Mouse (Mus musculus) lung, embryonic 14.5 days (tissue): ENCODE data around the gene Celf6. TPM values are rescaled to one million over a fixed set of nuclear protein-coding genes. Genes with fewer than 3 reads are reported as not detected.
A peak's percentile ranks its signal among the peaks of the same experiment; 100 is the strongest.

ENCODE experiments used
- ATAC-seq: fragments of 200-750 bp; cut with Nextera tagmentation; 2 replicates; pipeline ENCODE4 v1.8.0; 2017; ENCODE audit warnings: mild to moderate bottlenecking, moderate TSS enrichment, moderate library complexity; ENCODE audit not compliant: insufficient read depth
- DNase-seq: peaks from one replicate; pipeline ENCODE4 v3.0.0-alpha.2; 2015
- H3K27ac ChIP-seq: fragments of 300-500 bp; sonication (generic); 2 replicates; pipeline ENCODE4 v1.5.1; 2014; ENCODE audit warnings: low read depth, mild to moderate bottlenecking, moderate library complexity
- H3K27me3 ChIP-seq: fragments of 300-500 bp; sonication (generic); 2 replicates; pipeline ENCODE4 v1.6.1; 2014; ENCODE audit warnings: low read length, control low read depth; ENCODE audit not compliant: insufficient read depth
- H3K36me3 ChIP-seq: fragments of 300-500 bp; sonication (generic); 2 replicates; pipeline ENCODE4 v1.6.1; 2014; ENCODE audit warnings: control low read depth; ENCODE audit not compliant: insufficient read depth
- H3K4me1 ChIP-seq: fragments of 300-500 bp; sonication (generic); 2 replicates; pipeline ENCODE4 v1.6.1; 2014; ENCODE audit warnings: antibody characterized with exemption, control low read depth; ENCODE audit not compliant: insufficient read depth
- H3K4me2 ChIP-seq: fragments of 300-500 bp; sonication (generic); 2 replicates; pipeline ENCODE4 v1.6.1; 2014; ENCODE audit warnings: mild to moderate bottlenecking
- H3K4me3 ChIP-seq: fragments of 300-500 bp; sonication (generic); 2 replicates; pipeline ENCODE4 v1.5.1; 2014; ENCODE audit warnings: low read depth, low read length
- H3K9ac ChIP-seq: fragments of 300-500 bp; sonication (generic); 2 replicates; pipeline ENCODE4 v1.6.1; 2014
- H3K9me3 ChIP-seq: fragments of 300-500 bp; sonication (generic); 2 replicates; pipeline ENCODE4 v1.6.1; 2016; ENCODE audit warnings: low read depth, low read length, control low read depth
- CTCF ChIP-seq: IDR thresholded peaks from 2 replicates; pipeline ENCODE4 v1.5.1; 2016; ENCODE audit warnings: antibody characterized with exemption, low read depth
- WGBS: fragments of 180-500 bp; shearing (Covaris S2); extraction: QIAGEN DNeasy Blood & Tissue Kit; methylation state at CpG from one replicate; pipeline ENCODE4 v1.1.7; 2014; 5-methylcytosine and 5-hydroxymethylcytosine counted together
- polyA plus RNA-seq: library from polyadenylated mRNA; unstranded; fragments of >200 nt; fragmentation: Nextera tagmentation; extraction: Ambion mirVana; gene quantifications from 2 replicates; pipeline ENCODE4 v1.2.1, GENCODE M21; 2014

Gene Celf6
- polyA plus RNA-seq, 1 experiment from 2014 or later, result 0.45 TPM

DNA sequence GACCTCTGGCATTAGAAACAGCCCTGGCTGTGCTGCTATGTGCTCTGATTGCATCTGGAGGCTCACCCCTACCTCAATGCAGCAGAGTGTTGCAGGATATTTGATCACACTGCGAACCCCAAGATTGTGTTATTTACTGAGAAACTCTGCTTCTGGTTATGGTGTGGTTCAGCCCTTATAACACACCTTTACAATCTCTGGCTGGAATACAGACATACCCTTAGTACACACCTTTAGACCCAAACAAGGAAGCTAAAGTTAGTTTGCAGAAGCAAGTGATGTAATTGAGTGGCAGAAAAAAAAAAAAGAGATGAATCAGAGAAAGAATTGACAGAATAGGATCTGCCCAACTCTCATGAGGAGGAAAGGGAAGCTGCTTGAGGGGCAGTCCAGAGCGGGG is 33.2 kb downstream of the Celf6 start:
- no peak for TF ChIP-seq CTCF
- H3K9me3 ChIP-seq, result no peaks in the 10 kb centered on the region
- no peak overlapping the region for H3K9ac ChIP-seq
- no peak for DNase-seq
- no peaks in the 10 kb centered on the region for H3K4me1 ChIP-seq
- H3K4me2 ChIP-seq, result no peak overlapping the region
- no peak for ATAC-seq
- H3K27ac ChIP-seq, result no peak overlapping the region
- no peak overlapping the region for H3K4me3 ChIP-seq
- no peaks in the 10 kb centered on the region for H3K27me3 ChIP-seq
- WGBS, result 81% methylated on average over 2 of the region's 2 CpGs
- no peaks in the 10 kb centered on the region for H3K36me3 ChIP-seq

DNA sequence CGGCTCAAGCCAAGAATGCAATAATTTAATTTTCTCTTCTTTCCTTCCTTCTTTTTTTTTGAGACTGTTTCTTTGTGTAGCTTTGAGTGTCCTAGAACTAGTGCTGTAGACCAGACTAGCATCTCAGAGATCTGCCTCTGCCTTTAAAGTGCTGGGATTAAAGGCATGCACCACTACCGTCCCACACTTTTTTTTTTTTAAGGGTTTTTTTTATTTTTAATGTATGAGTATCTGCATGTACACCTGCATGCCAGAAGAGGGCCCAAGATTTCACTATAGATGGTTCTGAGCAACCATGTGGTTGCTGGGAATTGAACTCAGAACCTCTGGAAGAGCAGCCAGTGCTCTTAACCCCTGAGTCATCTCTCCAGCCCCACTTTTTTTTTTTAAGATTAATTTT is 38.1 kb downstream of the Celf6 start:
- H3K9me3 ChIP-seq, result no peaks in the 10 kb centered on the region
- H3K27me3 ChIP-seq, result no peaks in the 10 kb centered on the region
- no peak overlapping the region for H3K4me2 ChIP-seq
- ATAC-seq (no peak), DNase-seq (no peak)
- no peak for TF ChIP-seq CTCF
- H3K36me3 ChIP-seq, result no peaks in the 10 kb centered on the region
- H3K9ac ChIP-seq, result no peak overlapping the region
- H3K27ac ChIP-seq, result no peak overlapping the region
- 72% methylated on average over 2 of the region's 2 CpGs for WGBS
- no peak overlapping the region for H3K4me3 ChIP-seq
- H3K4me1 ChIP-seq, result no peaks in the 10 kb centered on the region

DNA sequence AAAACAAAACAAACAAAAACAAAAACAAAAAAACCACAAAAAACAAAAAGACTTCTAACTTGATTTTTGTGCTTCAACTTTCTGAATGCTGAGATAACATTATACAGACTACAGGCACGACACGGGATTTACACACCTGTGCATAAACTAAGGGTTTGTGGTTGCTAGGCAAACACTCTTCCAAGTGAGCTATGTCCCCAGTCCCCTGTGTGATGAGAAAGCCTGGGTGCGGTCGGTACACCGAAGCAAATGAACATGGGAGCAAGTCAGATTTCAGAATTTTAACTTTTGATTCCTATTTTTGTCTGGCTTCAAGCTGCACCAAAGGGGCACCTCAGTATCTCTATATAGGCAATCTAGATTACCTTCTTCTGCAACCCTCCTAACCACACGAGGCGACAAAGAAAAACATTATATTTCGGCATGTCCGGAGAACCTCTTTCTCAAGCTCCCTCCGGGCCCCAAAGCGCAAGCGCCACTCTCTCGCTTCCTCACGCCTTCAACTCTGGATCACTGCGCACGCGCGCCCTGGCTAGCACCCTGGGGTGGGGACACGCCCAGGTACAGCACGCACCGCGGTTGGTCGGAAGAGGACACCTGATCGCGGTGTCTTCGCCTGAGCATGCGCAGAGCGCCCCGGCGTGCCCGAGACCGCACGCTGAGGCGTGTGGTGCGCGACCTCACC is 39.0 kb downstream of the Celf6 start, which contains the start of gene Parp6:
TSS of gene Parp6 (plus strand) at position 663 of the 685 bp plus-strand sequence.
- peak within 1 kb of the TSS; percentile 89 for H3K27ac ChIP-seq
- no peaks in the 10 kb centered on the region for H3K27me3 ChIP-seq
- H3K9ac ChIP-seq, result peak within 1 kb of the TSS; percentile 82
- DNase-seq (peak; percentile 99), ATAC-seq (peak; percentile 99)
- no peaks in the 10 kb centered on the region for H3K4me1 ChIP-seq
- under 1% methylated on average over 36 of the region's 36 CpGs for WGBS
- peak within 1 kb of the TSS; percentile 78 for H3K4me2 ChIP-seq
- no peaks in the 10 kb centered on the region for H3K9me3 ChIP-seq
- peak within 1 kb of the TSS; percentile 76 for H3K4me3 ChIP-seq
- no peaks in the 10 kb centered on the region for H3K36me3 ChIP-seq
- no peak for TF ChIP-seq CTCF

DNA sequence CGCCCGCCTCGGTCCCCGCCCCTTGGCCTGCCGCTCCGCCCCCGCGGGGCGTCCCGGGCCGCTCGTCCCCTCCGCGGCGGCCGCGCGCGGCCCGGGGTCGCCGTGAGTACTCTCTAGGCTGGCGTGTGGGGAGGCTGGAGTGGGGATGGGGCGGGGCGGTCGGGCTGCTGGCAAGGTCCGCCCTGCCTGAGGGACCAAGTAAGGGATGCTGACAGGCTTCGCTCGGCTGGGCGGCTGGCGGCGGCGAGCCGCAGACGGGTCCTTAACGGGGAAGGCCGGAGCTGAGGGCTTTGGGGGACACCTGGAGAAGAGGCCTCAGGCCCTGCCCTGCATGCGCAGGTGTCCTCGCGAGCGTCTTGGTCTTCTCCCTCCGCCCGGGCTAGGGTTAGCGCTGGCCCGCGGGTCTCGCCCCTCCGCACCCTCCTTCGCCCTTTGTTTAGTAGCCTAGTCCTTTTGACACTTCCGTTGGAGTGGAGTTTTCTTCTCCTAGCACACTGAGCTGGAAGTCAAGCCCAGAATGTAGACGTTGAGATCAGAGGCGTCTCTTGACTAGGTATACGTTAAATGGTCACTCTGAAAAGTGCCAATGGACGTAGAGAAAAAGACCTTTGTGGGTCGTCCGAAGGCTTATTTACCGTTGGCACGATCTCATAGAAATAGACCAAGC is 39.7 kb downstream of the Celf6 start:
- H3K36me3 ChIP-seq, result 0 out of 2 replicates have a peak, but pooled peaks cover under 1% of the 10 kb centered on the region
- H3K27me3 ChIP-seq, result no peaks in the 10 kb centered on the region
- no peak; the same call in 1 of the 2 replicates for ATAC-seq

DNA sequence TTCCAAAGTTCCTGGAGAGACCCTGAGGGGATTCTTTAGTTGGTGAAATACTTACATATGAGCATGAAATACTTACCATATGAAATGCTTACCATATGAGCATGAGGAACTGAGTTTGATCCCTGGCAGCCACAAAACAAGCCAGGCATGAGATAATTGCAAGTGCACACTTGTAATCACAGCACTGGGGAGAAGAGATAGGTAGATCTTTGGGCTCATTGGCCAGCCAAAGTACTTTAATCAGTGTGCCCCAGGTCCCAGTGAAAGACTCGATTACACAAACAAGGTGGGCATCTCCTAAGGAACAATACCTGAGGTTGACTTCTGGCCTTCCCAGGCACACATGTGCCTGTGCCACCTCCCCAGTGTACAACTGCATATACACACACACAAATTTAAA is 60.7 kb downstream of the Celf6 start:
- WGBS, result 85% methylated on average over 1 of the region's 1 CpGs
- no peak for DNase-seq

More for the DNA sequence above, 39.7 kb downstream of the Celf6 start:
- Histone ChIP-seq H3K4me3 (peak overlapping the region; percentile 76), H3K9ac (peak overlapping the region; percentile 82), H3K4me2 (peak overlapping the region; percentile 78), H3K27ac (peak overlapping the region; percentile 89), H3K4me1 (no peaks in the 10 kb centered on the region), H3K9me3 (no peaks in the 10 kb centered on the region)
- under 1% methylated on average over 56 of the region's 58 CpGs for WGBS
- DNase-seq, result no peak
- TF ChIP-seq CTCF, result no peak

DNA sequence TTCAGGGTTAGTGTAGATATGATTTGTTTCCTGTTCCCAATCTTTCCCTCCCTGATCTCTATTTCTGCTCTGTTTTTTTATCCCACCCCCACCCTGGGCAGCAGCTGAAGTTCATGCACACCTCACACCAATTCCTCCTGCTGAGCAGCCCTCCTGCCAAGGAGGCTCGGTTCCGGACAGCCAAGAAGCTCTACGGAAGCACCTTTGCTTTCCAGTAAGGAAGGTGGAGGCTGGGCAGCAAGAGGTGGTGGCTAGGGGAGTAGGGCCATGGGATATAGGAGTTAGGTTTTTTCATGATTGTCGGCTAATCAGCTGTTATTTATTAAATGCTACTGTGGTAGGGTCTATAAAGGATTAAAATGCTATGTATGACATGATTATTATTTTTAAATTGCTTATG is 62.2 kb downstream of the Celf6 start:
- no peaks in the 10 kb centered on the region for H3K27me3 ChIP-seq
- no peak overlapping the region for H3K9ac ChIP-seq
- H3K9me3 ChIP-seq, result no peaks in the 10 kb centered on the region
- no peak for TF ChIP-seq CTCF
- 85% methylated on average over 4 of the region's 4 CpGs for WGBS
- H3K4me3 ChIP-seq, result no peak overlapping the region
- no peaks in the 10 kb centered on the region for H3K4me1 ChIP-seq
- ATAC-seq, result no peak
- no peak overlapping the region for H3K27ac ChIP-seq
- DNase-seq, result no peak
- peaks cover 61% of the 10 kb centered on the region for H3K36me3 ChIP-seq
- H3K4me2 ChIP-seq, result no peak overlapping the region

More for the DNA sequence above, 60.7 kb downstream of the Celf6 start:
- H3K27me3 ChIP-seq, result no peaks in the 10 kb centered on the region
- H3K9me3 ChIP-seq, result no peaks in the 10 kb centered on the region
- no peak for TF ChIP-seq CTCF
- no peaks in the 10 kb centered on the region for H3K4me1 ChIP-seq
- H3K9ac ChIP-seq, result no peak overlapping the region
- H3K36me3 ChIP-seq, result peaks cover 73% of the 10 kb centered on the region
- H3K4me3 ChIP-seq, result no peak overlapping the region
- no peak for ATAC-seq
- no peak overlapping the region for H3K27ac ChIP-seq
- H3K4me2 ChIP-seq, result no peak overlapping the region

DNA sequence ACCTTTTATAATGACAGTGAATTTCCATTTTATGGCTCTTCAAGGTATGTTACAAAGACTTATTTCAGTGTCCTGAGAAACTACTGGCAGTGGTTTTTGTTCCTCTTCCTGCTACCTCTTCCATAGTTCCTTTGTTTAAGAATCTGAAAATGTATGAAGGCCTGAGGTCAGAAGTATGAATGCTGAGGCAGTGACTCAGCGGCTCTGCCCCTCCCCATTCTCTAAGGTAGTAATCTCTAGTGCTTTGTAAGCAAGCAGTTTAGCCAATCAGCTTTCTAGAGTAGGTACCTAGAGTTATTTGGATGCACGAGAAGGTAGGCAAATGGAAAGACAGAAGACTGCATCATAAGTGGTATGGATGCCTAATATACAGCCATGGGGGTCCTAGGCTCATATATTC is 63.6 kb downstream of the Celf6 start:
- Histone ChIP-seq H3K36me3 (peaks cover 52% of the 10 kb centered on the region), H3K9me3 (no peaks in the 10 kb centered on the region), H3K9ac (no peak overlapping the region), H3K27me3 (no peaks in the 10 kb centered on the region), H3K4me1 (no peaks in the 10 kb centered on the region), H3K4me2 (no peak overlapping the region), H3K4me3 (no peak overlapping the region), H3K27ac (no peak overlapping the region)
- TF ChIP-seq CTCF, result no peak
- ATAC-seq, result no peak
- 84% methylated on average over 2 of the region's 2 CpGs for WGBS
- DNase-seq, result no peak
